Mouse (Mus musculus) thymus, postnatal 10 days (tissue): ENCODE measurements around the gene Crtc1.
A peak's percentile ranks its signal among the peaks of the same experiment; 100 is the strongest.

Source experiments
- DNase-seq, 2 experiments: peaks; one replicate each; pipeline ENCODE4 v3.0.0; 2021; ENCODE audit warnings: low spot score in 2 of 2

The Crtc1 gene

DNA sequence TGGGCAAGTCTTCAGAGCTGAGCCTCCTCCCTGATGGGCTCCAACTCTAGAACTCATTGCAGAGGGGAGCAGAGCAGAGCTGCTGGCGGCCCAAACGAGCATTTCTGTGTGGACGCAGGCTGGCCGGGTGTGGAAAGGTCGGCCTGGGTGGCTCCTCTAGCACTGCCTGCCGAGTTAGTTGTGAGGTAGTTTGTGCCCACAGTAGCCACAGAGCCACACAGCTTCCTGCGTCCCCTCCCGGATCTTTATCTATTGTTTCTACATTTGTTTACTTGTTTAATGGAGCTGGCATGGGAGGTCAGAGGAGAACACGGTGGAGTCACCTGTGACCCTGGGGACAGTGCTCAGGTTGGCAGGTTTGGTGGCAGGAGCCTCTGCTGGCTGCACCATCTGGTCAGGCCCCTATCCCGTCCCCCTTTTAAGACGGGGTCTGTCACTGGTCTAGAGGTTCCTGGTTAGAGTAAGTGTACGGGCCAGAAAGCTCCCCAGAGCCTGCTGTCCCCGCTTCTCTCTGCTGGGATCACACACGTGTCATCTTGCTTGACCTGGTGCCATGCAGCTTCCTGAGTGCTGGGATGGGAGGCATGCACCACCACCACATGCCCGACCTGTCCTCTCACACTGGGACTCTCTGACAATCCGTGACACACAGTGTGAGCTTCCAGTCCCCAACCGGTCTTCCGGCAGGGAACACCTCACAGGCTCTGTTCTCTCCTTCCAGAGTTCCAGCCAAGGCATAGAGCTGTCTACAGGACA lies 17.9 kb downstream of the Crtc1 start:
- no peak for DNase-seq

GRCm38 (mm10) chr8:70419879-70420643 lies 19.3 kb downstream of the Crtc1 start:
- no peak for DNase-seq

- DNase-seq = no peak
These were observed 20.4 kb downstream of the Crtc1 start for GRCm38 (mm10) chr8:70418954-70419353.

- DNase-seq = no peak
These were observed 21.5 kb downstream of the Crtc1 start for GRCm38 (mm10) chr8:70417914-70418313.

DNA sequence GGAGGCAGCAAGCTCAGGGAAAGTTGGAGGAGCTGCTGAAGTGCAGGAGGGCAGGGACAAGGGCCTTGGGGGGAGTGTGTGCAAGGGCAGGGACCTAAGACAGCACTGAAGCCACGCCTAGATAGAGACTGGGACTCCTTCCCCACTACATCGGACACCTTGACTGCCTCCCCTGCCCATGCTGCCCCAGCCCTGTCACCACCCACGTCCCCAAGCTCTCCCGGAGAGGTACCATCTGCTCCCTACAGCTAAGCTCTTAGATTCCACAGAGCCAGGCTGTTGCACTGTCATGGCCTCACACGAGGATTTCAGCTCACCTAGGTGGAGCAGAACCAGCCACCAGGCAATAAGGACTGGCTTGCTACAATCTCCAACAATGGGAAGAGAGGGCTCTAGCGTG lies 22.4 kb downstream of the Crtc1 start:
- DNase-seq = no peak

- peak in 1 of 2 experiments; percentile 56 for DNase-seq
These were observed 23.6 kb downstream of the Crtc1 start for GRCm38 (mm10) chr8:70415540-70416451.

DNA sequence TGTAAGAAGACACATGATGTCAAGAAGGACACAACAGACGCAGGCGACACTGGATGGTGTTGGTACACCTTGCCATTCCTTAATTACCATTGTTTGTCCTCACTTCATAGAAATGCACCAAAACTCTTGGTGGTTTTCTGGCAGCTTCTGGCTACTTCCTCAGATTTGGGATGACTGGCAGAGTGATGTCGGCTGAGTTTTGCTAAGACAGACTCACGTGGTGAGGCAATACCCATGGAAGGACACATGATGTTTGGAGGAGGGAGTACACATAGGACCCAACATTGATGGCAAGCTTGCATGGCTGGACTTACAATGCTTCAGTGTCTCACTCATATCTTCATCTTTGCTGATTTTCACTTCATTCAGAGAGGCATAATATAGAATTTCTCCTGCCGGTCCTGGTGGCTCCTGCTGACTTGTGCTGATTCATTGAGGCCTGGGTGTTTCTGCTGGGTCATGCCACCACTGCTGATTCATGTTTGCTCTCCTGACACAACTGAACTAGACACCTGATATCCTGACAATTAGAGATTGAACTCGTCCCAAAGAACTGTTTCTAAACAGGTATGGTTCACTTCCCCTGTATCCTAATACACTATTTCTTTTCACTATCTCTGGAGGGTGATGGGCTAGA lies 25.0 kb downstream of the Crtc1 start:
- no peak for DNase-seq

- no peak for DNase-seq
These were observed 29.1 kb downstream of the Crtc1 start for GRCm38 (mm10) chr8:70410281-70410680.

- DNase-seq = no peak
These were observed 29.9 kb downstream of the Crtc1 start for GRCm38 (mm10) chr8:70409455-70409871.

- DNase-seq = no peak
These were observed 30.4 kb downstream of the Crtc1 start for GRCm38 (mm10) chr8:70409019-70409418.

DNA sequence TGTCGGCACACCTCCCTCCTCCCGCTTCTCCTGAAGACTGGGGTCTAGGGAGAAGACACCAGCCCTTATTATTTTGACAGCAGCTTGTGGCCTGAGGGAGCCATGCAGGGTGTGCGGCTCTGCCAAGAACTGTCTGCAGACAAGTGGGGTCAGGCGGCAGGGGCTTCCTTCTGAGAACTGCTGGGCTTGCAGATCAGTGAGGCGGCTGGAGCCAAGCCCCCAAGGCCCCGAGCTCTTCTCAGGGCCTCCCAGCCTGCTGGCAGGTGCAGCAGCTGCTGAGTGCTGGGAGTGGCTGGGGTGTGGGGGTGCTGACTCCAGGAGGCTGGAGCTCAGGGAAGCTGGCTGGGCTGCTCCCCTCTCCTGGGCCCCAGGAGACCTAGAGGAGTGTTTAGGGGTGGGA lies 31.1 kb downstream of the Crtc1 start:
- DNase-seq = no peak

- DNase-seq = no peak
These were observed 32.8 kb downstream of the Crtc1 start for GRCm38 (mm10) chr8:70406427-70407069.

- DNase-seq = no peak
These were observed 34.2 kb downstream of the Crtc1 start for GRCm38 (mm10) chr8:70405189-70405588.

DNA sequence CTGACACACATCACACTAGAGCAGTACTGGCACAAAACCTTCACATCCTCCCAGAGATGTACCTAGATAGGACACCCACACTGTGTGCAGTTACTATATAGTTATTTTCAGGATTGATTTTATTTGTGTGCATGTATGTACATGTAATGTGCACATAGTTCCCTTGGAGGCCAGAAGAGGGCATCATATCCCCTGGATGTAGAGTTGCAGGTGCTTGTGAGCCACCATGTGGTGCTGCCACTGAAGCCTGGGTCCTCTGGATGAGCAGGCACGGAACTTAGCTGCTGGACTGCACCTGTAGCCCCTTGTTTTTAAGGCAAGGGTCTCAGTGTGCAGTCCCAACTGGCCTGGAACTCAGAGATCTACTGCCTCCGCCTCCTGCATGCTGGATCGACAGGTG lies 35.2 kb downstream of the Crtc1 start:
- DNase-seq = no peak

DNA sequence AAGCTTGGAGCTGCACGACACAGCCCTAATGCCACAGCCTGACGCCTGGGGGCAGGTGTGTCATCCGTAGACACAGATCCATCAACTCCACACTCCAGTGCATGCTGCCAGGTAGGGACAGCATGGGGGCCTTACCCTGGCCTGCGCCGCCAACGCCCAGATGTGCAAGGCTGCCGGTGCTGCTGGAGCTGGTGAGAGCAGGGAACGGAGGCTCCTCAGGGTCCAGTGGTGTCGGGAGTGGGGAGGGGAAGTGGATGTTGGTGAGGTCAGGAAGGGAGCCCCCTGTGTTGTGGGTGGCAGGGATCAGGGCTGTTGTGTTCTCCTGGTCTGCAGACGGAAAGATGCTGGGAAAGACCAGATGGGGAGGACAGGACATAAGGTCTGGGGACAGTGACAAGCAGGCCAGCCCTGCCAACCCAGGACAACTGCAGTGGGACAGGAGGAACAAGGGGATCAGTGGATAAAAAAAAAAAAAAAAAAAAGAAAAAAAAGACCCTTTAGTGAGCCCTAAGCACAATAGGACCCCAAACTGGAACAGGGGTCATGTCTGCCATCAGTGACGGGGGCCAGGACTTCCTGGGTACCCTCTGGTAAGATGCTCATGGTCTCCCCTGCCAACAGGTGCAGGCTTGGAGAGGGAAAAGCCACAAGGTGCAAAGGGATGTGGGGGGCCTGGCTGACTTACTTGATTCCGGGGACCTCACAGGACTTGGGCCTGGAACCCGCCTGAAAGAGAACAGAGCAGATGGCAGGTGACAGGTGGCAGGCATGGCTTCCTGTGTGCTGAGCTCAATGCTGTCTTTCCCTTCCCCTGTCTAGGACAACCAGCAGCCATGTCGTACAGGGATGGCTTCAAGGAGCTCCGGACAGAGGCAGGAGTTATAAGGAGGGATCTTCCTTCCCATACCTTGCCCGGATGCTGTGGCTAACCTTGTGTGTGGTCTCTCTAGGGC lies 41.5 kb downstream of the Crtc1 start:
- peak; percentile 21 to 28 for DNase-seq

DNA sequence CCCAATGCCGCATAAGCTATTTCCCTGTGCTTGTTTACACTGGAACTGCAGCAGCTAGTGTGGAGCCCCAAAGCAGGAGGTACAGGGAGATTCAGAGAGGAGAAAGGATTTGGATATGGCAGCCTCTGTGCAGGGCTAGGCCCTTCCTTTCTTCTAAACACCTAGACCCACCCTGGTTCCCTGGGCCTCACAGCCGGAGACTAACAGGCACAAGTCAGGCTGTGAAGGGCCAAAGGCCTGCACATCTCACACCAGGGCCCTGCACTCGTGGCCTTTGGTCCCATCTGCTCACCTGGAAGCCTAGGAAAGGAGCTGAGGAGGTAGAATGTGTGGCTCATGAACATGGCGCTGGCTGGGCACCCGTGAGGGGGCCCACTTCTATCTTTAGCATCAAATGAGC lies 43.2 kb downstream of the Crtc1 start:
- DNase-seq = no peak

DNA sequence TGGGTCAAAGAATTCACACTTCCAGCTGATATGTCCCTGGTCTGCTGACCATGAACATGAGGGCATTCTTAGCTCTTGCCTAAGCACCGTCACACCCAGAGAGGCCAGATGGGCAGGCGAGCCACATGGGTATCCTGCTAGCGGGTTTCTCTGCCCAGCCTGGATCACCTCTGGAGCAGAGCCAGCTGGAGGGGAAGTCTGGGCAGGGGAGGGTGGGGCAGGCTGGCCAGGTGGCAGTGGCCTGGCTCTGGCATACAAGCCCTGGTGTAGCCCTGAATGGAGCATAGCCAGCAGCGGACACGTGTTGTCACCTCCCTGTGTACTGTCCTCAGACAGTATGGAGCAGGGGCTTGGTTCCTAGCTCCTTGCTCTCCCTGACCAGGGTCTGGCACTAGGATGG lies 43.7 kb downstream of the Crtc1 start:
- DNase-seq = no peak

GRCm38 (mm10) chr8:70394269-70394998 lies 44.9 kb downstream of the Crtc1 start:
- DNase-seq = no peak

- no peak for DNase-seq
These were observed 46.3 kb downstream of the Crtc1 start for GRCm38 (mm10) chr8:70393087-70393486.
